Mouse (Mus musculus): ENCODE measurements around the gene Cdk9.

DNA sequence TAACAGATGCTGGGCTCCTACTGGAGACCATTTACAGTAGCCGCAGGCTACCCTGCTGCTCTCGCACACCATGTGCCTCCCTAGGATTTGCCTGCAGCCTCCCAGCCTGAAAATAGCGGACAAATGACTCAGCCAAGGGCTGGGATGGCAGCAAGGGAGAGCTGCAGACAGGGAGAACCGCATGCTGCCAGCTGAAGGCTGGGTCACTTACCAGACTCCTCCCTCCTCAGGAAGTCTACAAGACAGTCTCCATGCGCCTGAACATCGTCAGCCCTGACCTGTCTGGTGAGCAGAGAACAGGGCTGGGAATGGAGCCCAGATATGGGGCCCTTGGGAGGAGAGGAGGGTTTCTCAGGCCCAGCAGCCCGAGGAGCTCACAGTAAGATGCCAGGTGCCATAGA is 32.8 kb downstream of the Cdk9 start:
- no peak for TF ChIP-seq CTCF (conservative IDR thresholded peaks at IDR 0.05; ENCODE audit: low read length)
- no peak for TF ChIP-seq NANOG (IDR thresholded peaks at IDR 0.05; ENCODE audit: borderline replicate concordance, low read length)

Measured in E14TG2a.4 (cell line).